Mouse (Mus musculus) midbrain, postnatal 0 days (tissue): ENCODE measurements at regions not wholly inside any gene's neighbourhood (a gene's known extent, or its start where the extent isn't known, plus 50 kb on each side); places are given as distances from the start of the nearest gene placed in this dataset.

ENCODE experiments used
- ATAC-seq: fragments of 200-750 bp; cut with Nextera tagmentation; 2 replicates; pipeline ENCODE4 v1.8.0; 2017; ENCODE audit warnings: moderate number of reproducible peaks, mild to moderate bottlenecking, moderate TSS enrichment, moderate library complexity; ENCODE audit not compliant: low FRiP score
- DNase-seq: peaks from one replicate; pipeline ENCODE4 v3.0.0-alpha.2; 2015; ENCODE audit warnings: low spot score
- H3K27ac ChIP-seq: fragments of 300-500 bp; sonication (generic); 2 replicates; pipeline ENCODE4 v1.5.1; 2014; ENCODE audit warnings: low read depth, mild to moderate bottlenecking, low read length, mixed read lengths
- H3K27me3 ChIP-seq: fragments of 300-500 bp; sonication (generic); 2 replicates; pipeline ENCODE4 v1.6.1; 2014; ENCODE audit warnings: low read length, control low read depth, mixed read lengths; ENCODE audit not compliant: insufficient read depth
- H3K36me3 ChIP-seq: fragments of 300-500 bp; sonication (generic); 2 replicates; pipeline ENCODE4 v1.6.1; 2014; ENCODE audit warnings: low read length, control low read depth, mixed read lengths; ENCODE audit not compliant: insufficient read depth
- H3K4me1 ChIP-seq: fragments of 300-500 bp; sonication (generic); 2 replicates; pipeline ENCODE4 v1.6.1; 2014; ENCODE audit warnings: mild to moderate bottlenecking, control low read depth, antibody characterized with exemption, low read length, mixed read lengths; ENCODE audit not compliant: insufficient read depth
- H3K4me2 ChIP-seq: fragments of 300-500 bp; sonication (generic); 2 replicates; pipeline ENCODE4 v1.6.1; 2014; ENCODE audit warnings: low read depth, mild to moderate bottlenecking, low read length, mixed read lengths; ENCODE audit not compliant: poor library complexity, severe bottlenecking
- H3K4me3 ChIP-seq: fragments of 300-500 bp; sonication (generic); 2 replicates; pipeline ENCODE4 v1.5.1; 2014; ENCODE audit warnings: low read depth, mild to moderate bottlenecking, low read length, moderate library complexity
- H3K9ac ChIP-seq: fragments of 300-500 bp; sonication (generic); replicated peaks from 2 replicates; pipeline ENCODE4 v1.6.1; 2014; ENCODE audit warnings: mild to moderate bottlenecking, low read length, moderate library complexity, mixed read lengths; ENCODE audit not compliant: poor library complexity, severe bottlenecking
- H3K9me3 ChIP-seq: fragments of 300-500 bp; sonication (generic); 2 replicates; pipeline ENCODE4 v1.6.1; 2016; ENCODE audit warnings: low read length, control low read depth
- CTCF ChIP-seq: IDR thresholded peaks from 2 replicates; pipeline ENCODE4 v1.5.1; 2016; ENCODE audit warnings: antibody characterized with exemption, mild to moderate bottlenecking
- WGBS: fragments of 180-500 bp; shearing (Covaris S2); extraction: QIAGEN DNeasy Blood & Tissue Kit; methylation state at CpG from one replicate; pipeline ENCODE4 v1.1.7; 2014; 5-methylcytosine and 5-hydroxymethylcytosine counted together

GRCm38 (mm10) chr1:88763725-88764364 is 61.8 kb upstream of the Arl4c start:
- no peak for TF ChIP-seq CTCF
- Histone ChIP-seq H3K4me3 (no peak overlapping the region), H3K4me1 (no peaks in the 10 kb centered on the region), H3K9ac (no peak overlapping the region), H3K4me2 (no peak overlapping the region), H3K27ac (no peak overlapping the region), H3K36me3 (no peaks in the 10 kb centered on the region), H3K27me3 (no peaks in the 10 kb centered on the region), H3K9me3 (no peaks in the 10 kb centered on the region)
- DNase-seq, result no peak
- ATAC-seq, result no peak
- 61% methylated on average over 6 of the region's 6 CpGs for WGBS

DNA sequence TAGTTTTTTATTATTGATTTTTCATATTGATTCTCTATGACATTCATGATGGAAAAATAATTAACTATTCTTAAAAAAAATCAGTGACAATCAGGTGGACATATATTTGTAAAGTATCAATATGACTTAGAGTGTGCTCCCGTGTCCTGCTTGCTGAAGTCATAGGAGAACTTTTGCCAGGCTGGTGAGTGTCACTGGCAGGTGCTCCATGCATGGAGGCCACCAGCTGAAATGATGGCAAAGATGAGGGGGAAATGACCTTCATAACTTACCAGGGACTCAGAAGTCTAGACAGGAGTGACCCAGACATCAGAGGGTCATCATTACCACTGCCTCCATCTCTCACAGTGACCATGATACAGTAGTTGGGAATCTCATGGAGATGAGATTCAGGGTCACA is 62.5 kb upstream of the Arl4c start:
- Histone ChIP-seq H3K4me2 (no peak overlapping the region), H3K9me3 (no peaks in the 10 kb centered on the region), H3K4me1 (no peaks in the 10 kb centered on the region), H3K4me3 (no peak overlapping the region), H3K9ac (no peak overlapping the region), H3K27ac (no peak overlapping the region), H3K27me3 (no peaks in the 10 kb centered on the region), H3K36me3 (no peaks in the 10 kb centered on the region)
- 97% methylated on average over 1 of the region's 1 CpGs for WGBS
- no peak for DNase-seq
- no peak for ATAC-seq
- no peak for TF ChIP-seq CTCF

DNA sequence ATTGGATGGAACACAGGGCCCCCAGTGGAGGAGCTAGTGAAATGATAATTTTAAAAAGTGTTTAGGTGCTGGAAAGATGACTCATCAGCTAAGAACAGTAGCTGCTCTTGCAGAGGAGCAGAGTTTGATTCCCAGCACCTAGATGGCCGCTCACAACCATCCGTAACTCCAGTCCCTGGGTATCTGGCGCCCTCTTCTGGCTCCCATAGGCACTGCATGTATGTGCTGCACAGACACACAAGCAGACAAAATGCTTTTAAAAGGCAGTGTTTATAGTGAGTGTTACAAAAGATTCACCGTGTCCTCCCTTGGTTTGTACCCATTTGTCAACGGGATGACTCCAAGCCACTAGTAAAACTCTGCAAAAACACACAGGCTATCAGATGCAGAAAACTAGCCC is 75.0 kb upstream of the Arl4c start:
- H3K4me2 ChIP-seq, result no peak overlapping the region

GRCm38 (mm10) chr1:88780262-88780661 is 78.2 kb upstream of the Arl4c start:
- TF ChIP-seq CTCF, result no peak
- ATAC-seq (no peak), DNase-seq (no peak)
- no peak overlapping the region for H3K9ac ChIP-seq
- no peak overlapping the region for H3K4me3 ChIP-seq
- no peaks in the 10 kb centered on the region for H3K4me1 ChIP-seq
- 86% methylated on average over 4 of the region's 4 CpGs for WGBS
- no peaks in the 10 kb centered on the region for H3K27me3 ChIP-seq
- H3K4me2 ChIP-seq, result no peak overlapping the region
- no peaks in the 10 kb centered on the region for H3K9me3 ChIP-seq
- no peak overlapping the region for H3K27ac ChIP-seq
- no peaks in the 10 kb centered on the region for H3K36me3 ChIP-seq

More for the DNA sequence above, 75.0 kb upstream of the Arl4c start:
- Histone ChIP-seq H3K27ac (no peak overlapping the region), H3K4me1 (no peaks in the 10 kb centered on the region), H3K9ac (no peak overlapping the region), H3K27me3 (no peaks in the 10 kb centered on the region), H3K36me3 (no peaks in the 10 kb centered on the region), H3K4me3 (no peak overlapping the region), H3K9me3 (no peaks in the 10 kb centered on the region)
- 96% methylated on average over 5 of the region's 5 CpGs for WGBS
- no peak for ATAC-seq
- no peak for DNase-seq
- peak; percentile 46 for TF ChIP-seq CTCF

- Histone ChIP-seq H3K9me3 (no peaks in the 10 kb centered on the region), H3K4me1 (no peaks in the 10 kb centered on the region), H3K4me3 (no peak overlapping the region), H3K4me2 (no peak overlapping the region), H3K27ac (no peak overlapping the region), H3K36me3 (no peaks in the 10 kb centered on the region), H3K27me3 (no peaks in the 10 kb centered on the region), H3K9ac (no peak overlapping the region)
- no peak for TF ChIP-seq CTCF
- no peak for ATAC-seq
- 72% methylated on average over 4 of the region's 4 CpGs for WGBS
- DNase-seq, result peak; percentile 23
These were observed 81.1 kb upstream of the Arl4c start for GRCm38 (mm10) chr1:88783083-88783482.

- Histone ChIP-seq H3K27ac (no peak overlapping the region), H3K36me3 (no peaks in the 10 kb centered on the region)
These were observed 83.0 kb upstream of the Arl4c start for GRCm38 (mm10) chr1:88784866-88785620.

More at GRCm38 (mm10) chr1:88784866-88785620, 83.0 kb upstream of the Arl4c start:
- Histone ChIP-seq H3K4me1 (no peaks in the 10 kb centered on the region), H3K4me2 (no peak overlapping the region), H3K27me3 (no peaks in the 10 kb centered on the region), H3K9ac (no peak overlapping the region), H3K9me3 (no peaks in the 10 kb centered on the region), H3K4me3 (no peak overlapping the region)
- ATAC-seq (no peak), DNase-seq (no peak)
- no peak for TF ChIP-seq CTCF
- 60% methylated on average over 4 of the region's 5 CpGs for WGBS
